Mouse (Mus musculus) lung, adult 2 months (tissue): ENCODE data around the gene Nkx2-2.

Experiments
- CTCF ChIP-seq: fragments of 200-500 bp; IDR thresholded peaks from 2 replicates; pipeline ENCODE4 v1.5.1; 2011; ENCODE audit warnings: mild to moderate bottlenecking, low read length, control low read depth; ENCODE audit not compliant: insufficient read depth
- POLR2A ChIP-seq: fragments of 200-500 bp; IDR thresholded peaks from 2 replicates; pipeline ENCODE4 v1.6.1; 2011; ENCODE audit warnings: low read depth, mild to moderate bottlenecking, control low read depth, low read length, borderline replicate concordance; ENCODE audit errors: extremely low read depth

- no peak for TF ChIP-seq CTCF
- no peak for TF ChIP-seq POLR2A
Measured at GRCm38 (mm10) chr2:147183521-147183920, 10.5 kb downstream of the Nkx2-2 start.
